Mouse (Mus musculus) MEL (cell line): ENCODE measurements around the gene Zfp941.

Source experiments
- BHLHE40 ChIP-seq: IDR thresholded peaks from 2 replicates; pipeline ENCODE4 v1.6.1; 2012; ENCODE audit warnings: low read depth, mild to moderate bottlenecking, inconsistent platforms, low read length, improper control_type of control experiment, borderline replicate concordance
- CTCF ChIP-seq, 3 experiments: IDR thresholded peaks in 2 of 3; conservative IDR thresholded peaks in 1 of 3; 2 replicates each; pipeline ENCODE4 v1.5.1; 2011 to 2012; ENCODE audit warnings: low read length in 3 of 3, low read depth in 2 of 3, mild to moderate bottlenecking in 2 of 3, improper control_type of control experiment in 1 of 3, inconsistent platforms in 1 of 3, mixed read lengths in 1 of 3, moderate library complexity in 1 of 3; ENCODE audit not compliant: control insufficient read depth in 1 of 3, insufficient read depth in 1 of 3, poor library complexity in 1 of 3, severe bottlenecking in 1 of 3
- POLR2AphosphoS5 ChIP-seq: IDR thresholded peaks from 2 replicates; pipeline ENCODE4 v1.6.1; 2012; ENCODE audit warnings: low read depth, borderline replicate concordance, mild to moderate bottlenecking, inconsistent platforms, low read length, moderate library complexity, mixed read lengths
- TBP ChIP-seq: IDR thresholded peaks from 2 replicates; pipeline ENCODE4 v1.8.0; 2011; ENCODE audit warnings: low read depth, low read length, improper control_type of control experiment

GRCm38 (mm10) chr7:140856785-140857549 lies 35.0 kb upstream of the Zfp941 start, which contains the start of gene Ric8a:
- TF ChIP-seq CTCF (IDR thresholded peaks at IDR 0.05 in 2 of 3, conservative IDR thresholded peaks at IDR 0.05 in 1 of 3; ENCODE audit: control insufficient read depth in 1 of 3, insufficient read depth in 1 of 3, low read depth in 2 of 3, low read length in 3 of 3, poor library complexity in 1 of 3, severe bottlenecking in 1 of 3) (no peak), BHLHE40 (no peak), POLR2AphosphoS5 (no peak), TBP (0 out of 2 replicates have a peak, but pooled peaks have one; percentile 51)
